Mouse (Mus musculus) granulocyte monocyte progenitor cell, adult 5-6 weeks (primary cell): ENCODE results near the gene Cx3cr1. TPM values are rescaled to one million over a fixed set of nuclear protein-coding genes. Genes with fewer than 3 reads are reported as not detected.
A peak's percentile ranks its signal among the peaks of the same experiment; 100 is the strongest.
"Not testable (repeated sequence)": the region's sequence is repeated elsewhere in the genome, so short reads cannot be mapped to it uniquely, and the experiment has no call there.

Experiments
- ATAC-seq: replicated peaks from 2 replicates; pipeline ENCODE4 v1.8.0; 2016; ENCODE audit warnings: mild to moderate bottlenecking, moderate TSS enrichment, inconsistent platforms; ENCODE audit not compliant: poor library complexity, severe bottlenecking
- total RNA-seq, 2 experiments: library from RNA; stranded (forward) in 1 of 2; stranded (reverse) in 1 of 2; fragments of 200-712, 200-1000 nt in 1 of 2; fragments of >200 nt in 1 of 2; fragmentation: Nextera tagmentation in 1 of 2; gene quantifications; 2 replicates each; pipeline ENCODE4 v1.2.3; 2014 to 2017

The Cx3cr1 gene
- total RNA-seq (2014; fragmentation: Nextera tagmentation) (8.9 and 10.5 TPM in 2 replicates), total RNA-seq (2017) (10.5 and 11.3 TPM in 2 replicates)

DNA sequence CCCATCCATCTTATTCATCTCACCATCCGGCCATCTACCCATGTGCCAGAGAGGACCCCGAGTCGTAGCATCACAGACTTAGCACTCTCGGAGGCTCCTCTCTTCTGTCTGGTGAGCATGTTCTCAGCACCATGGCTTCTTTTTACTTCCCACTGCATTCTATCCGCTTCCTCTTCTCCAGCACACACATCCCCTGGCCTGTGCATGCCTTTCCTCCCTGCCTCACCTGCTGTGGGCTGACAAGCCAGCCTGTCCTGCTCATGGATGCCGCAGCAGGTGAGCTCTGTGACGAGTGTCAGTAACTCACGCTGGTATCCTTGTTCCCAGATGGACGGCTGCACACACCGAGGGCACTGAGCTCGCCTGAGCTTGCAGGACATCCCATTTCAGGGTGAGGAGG is at the start of gene Cx3cr1:
TSS of gene Cx3cr1 (minus strand) at position 101 of the 400 bp plus-strand sequence.
- no peak for ATAC-seq

DNA sequence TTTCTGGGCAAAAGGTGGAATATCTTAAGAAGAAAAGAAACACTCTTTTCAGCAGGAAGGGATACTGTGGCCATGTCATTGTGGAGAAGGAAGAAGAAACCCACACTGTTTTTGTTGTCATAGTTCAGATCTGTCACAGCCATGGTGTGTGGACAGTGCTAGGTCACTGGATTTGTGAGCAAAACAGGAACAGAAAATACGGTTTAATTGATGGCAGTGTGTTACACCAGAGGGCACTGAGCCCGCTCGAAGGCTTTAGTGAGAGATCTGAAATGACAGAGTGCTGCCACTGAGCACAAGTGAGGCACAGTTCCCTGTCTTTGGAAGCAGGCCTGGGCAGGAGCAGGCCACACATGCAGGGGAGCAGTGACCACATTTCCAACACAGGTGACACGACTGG is 48.5 kb upstream of the Cx3cr1 start:
- peak; percentile 67 for ATAC-seq

DNA sequence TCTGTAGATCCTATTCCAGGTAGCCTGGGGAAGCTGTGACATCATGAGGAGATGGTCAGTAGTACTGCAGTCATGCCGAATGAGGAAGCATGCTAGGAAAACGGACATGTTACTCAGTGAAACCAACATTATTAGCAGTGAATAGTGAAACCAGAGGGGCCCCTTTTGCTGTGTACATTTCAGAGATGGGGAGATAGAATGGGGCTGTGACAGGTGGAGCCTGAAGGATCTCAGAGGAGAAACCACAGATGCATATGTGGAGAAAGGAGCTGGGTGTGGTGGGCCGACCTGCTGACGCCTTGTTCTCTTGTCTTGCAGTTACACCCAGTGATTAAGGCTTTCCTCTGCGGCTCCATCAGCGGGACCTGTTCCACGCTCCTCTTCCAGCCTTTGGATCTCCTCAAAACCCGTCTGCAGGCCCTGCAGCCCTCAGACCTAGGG is 46.5 kb upstream of the Cx3cr1 start:
- ATAC-seq, result peak; percentile 80

DNA sequence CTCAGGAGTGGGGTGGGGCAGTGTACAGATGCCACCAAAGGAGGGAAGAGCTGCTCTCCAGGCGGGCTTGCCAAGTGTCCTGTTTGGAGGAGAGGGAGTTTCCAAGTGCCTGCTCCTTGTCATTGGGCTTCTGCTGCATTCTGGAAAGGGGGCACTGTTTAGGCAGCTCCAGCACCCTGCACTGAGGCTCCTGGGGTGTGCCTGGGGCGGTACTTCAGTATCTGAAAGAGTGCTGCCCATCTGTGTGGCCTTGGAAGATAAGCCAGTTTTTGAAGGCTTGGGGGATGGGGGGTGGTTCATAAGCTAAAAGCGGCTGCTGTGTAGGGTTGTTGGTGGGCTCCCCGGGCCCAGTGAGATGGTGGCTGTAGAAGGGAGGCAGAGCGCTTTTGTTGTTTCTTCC is 45.9 kb upstream of the Cx3cr1 start:
- no peak for ATAC-seq

DNA sequence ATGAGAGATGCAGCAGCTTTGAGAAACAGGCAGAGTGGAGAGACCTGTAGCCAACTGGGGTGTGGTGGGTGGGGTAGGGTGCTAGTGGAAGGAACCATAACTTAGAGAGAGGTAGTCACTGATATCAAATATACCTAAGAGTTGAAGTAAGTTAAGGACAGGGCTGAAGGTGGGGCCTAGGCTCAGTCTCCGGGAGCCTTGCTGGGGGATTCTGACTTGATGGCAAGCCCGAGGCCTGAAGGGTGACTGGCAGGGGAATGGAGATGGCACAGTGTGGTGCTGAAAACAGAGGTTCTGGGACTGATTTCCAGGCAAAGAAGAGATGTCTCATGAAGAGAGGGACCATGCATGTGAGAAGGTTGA is 45.1 kb upstream of the Cx3cr1 start:
- ATAC-seq, result no peak

DNA sequence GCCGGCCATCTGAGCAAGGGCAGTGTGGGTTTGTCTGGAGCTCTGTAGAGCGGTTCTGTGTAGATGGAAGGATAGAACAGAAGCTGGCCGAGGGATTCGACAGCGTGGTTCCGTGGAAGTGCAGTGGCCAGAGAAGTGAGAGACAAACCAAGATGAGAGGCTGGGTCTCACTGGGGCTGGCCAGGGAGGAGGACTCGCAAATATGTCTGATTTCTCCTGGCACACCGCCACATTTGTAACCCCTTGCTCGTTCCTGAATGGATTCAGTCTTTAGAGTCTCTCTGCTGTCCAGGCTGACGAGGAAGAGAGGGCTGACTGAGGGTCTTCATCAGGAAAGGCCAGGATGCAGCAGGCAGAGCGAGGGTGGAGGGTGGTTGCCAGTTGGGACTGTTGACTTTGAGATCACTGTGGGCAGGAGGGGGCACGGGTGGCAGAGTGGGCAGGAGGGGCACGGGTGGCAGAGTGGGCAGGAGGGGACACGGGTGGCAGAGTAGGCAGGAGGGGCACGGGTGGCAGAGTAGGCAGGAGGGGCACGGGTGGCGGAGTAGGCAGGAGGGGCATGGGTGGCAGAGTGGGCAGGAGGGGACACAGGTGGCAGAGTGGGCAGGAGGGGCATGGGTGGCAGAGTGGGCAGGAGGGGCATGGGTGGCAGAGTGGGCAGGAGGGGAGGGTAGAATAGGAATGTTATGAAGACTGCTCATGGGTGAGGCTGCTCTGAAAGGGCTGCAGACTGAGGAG is 44.5 kb upstream of the Cx3cr1 start:
- no peak for ATAC-seq

DNA sequence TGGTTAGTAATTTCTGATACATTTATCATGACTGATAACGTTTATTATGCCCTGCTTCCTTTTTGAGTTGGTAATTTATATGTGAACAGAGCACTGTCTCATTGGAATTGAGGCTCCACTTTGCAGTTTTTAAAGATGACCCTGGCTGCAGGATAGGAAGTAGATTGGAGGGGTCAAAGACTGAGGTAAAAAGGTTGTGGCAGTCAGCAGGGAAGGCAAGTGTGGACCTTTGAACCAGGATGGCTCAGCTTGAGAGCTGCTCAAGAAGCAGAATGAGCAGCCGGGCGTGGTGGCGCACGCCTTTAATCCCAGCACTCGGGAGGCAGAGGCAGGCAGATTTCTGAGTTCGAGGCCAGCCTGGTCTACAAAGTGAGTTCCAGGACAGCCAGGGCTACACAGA is 43.8 kb upstream of the Cx3cr1 start:
- ATAC-seq, result no peak

DNA sequence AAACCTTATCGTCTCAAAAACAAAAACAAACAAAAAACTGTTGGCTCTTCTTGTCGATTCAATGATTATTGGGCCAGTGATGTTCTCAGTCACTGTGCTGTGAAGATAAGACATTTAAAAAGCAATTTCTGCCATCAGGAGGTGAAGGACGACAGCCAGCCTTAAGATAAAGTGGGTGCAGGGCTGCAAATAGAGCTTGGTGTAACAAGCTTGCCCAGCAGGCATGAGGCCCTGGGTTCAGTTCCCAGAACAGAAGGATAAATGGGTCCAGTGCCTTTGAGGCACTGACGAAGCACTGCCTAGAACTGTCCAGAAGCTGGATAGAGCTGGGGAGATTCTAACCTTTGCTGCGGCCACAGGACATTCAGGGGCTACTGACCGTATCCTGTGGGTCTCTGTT is 42.8 kb upstream of the Cx3cr1 start:
- no peak for ATAC-seq

DNA sequence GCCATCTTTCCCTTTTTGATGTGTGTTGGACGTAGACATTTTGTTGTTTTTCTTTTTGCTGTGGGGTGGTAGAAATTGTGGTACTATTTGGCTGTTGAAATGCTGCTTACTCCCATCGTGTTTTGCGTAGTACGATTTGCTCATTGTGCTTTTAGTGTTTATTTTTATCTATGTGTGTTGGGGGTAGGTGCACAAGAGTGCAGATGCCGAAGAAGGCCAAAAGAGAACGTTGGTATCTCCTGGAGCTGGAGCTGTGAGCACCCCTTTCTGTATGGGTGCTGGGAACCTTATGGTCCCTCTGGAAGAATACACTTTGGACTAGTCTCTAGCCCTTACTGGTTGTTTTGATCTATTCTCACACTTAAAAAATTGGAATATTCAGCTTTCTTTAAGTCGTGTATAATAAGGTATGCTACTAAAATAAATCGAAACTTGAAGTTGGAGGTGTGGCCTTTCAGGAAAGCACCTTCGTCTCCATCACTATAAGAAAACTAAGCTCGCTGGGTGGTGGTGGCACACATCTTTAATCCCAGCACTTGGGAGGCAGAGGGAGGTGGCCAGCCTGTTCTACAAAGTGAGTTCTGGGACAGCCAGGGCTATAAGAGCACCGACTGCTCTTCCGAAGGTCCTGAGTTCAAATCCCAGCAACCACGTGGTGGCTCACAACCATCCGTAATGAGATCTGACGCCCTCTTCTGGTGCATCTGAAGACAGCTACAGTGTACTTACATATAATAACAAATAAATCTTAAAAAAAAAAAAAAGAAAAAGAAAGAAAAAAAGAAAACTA is 41.7 kb upstream of the Cx3cr1 start:
- no peak for ATAC-seq

DNA sequence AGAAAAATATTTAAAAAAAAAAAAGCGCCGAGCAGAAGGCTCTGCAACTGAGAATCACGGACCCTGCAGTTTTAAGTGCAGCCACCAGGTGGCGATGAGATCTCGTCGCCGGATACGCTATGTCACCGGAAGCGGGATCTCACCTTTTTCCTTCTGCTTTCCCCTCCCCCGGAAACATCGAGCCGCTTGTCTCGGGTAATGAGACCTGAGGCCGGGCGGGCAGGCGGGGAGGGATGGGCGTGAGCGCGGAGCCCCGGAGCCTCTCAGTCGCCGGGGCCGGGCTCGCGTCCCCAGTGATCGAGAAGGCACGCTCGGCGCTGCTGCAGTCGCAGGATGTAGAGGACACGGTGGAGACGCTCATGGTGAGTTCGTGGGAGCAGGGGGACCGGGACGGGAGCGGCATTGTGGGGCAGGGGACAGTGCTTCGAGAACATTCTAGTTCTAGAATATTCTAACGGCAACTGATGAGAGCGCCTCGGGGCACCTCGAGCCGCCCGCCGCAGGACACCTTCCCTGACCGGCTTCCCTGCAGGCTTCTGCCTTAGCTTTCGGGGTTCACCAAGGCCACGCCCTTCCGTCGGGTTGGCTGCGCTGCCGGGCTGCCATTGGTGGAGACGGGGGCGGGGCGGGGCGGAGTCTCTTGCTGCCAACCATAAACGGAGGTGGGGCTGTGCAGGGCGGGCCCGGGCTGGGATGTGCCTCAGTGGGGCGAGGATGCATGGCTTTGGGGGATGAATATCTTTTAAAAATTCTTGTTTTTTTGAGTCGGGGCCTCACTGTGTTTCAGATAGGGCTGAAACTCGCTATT is 40.7 kb upstream of the Cx3cr1 start, which contains the start of gene Slc25a38:
TSS of gene Slc25a38 (plus strand) at position 164 of the 808 bp plus-strand sequence.
- ATAC-seq, result peak; percentile 97

DNA sequence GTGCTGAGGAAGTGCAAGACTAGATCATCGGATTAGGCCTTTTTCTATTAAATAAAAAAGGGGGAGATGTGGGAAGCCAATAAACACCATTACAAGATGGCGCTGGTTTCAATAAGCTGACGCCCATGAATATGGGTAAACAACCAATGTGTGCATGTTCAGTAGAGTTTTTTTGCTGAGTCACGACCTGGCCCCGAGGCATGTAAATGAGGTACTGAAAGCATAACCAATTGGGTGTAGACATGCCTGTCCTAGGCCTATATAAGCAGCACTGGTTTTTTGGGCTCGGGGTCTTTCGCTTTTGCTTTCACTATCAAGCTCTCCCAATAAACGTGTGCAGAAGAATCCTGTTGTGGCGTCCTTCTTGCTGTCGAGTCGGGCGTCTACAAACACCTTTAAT is 39.3 kb upstream of the Cx3cr1 start:
- not testable (repeated sequence) for ATAC-seq

DNA sequence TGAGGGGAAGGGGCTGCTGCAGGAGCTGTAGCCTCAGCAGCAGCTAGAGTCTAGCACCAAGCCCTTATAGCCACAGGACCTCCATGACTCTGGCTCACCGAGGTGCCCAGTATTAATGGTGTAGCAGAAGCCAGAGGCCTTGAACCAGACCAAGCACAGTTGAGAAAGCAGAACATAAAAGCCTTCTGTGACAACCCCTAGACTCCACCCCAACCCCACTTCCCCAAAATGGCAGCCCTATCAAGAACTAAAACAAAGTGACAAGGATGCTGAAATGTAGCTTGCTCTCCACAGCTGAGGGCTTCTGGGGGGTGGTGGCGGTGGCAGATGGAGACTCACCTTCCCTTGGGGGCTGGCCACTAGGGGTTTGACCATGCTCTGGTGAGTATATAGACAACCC is 31.5 kb upstream of the Cx3cr1 start:
- ATAC-seq, result peak; percentile 65; the same call in 1 of the 2 replicates

DNA sequence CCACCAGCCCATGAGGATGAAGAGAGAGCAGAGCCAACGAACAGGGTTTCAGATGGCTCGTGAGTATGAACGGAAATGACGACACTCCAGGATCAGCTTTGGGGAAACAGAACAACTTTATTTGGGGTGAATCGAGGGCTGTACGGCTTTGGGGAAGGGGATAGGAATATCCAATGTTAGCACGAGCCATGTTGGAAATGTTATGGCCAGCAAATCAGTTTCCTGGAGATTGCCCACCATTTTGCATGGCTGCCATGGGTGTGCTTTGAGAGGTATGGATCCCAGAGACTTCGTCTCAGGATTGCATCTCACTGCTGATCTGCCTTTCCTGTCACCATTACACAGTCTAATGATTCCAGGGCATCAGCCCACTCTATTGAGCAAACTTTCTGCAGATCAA is 29.6 kb upstream of the Cx3cr1 start:
- no peak for ATAC-seq

DNA sequence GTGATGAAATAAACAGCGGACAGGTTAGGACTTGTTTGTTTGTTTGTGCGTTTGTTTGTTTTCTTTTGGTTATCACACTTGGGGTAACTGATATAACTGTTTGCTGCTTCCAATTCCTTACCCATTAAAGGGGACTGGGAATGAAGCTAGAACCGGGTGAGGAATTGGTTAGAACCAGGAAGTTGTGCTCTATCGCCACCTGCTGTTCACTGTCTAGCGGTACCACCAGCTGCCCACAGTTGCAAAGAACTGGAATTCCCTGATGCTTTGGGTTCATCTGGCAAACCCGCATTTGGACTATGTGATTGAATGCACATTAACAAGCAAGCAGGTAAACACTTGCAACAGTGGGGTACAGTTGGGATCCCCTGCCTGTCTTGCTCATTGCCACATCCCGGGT is 29.0 kb upstream of the Cx3cr1 start:
- peak; percentile 87 for ATAC-seq

DNA sequence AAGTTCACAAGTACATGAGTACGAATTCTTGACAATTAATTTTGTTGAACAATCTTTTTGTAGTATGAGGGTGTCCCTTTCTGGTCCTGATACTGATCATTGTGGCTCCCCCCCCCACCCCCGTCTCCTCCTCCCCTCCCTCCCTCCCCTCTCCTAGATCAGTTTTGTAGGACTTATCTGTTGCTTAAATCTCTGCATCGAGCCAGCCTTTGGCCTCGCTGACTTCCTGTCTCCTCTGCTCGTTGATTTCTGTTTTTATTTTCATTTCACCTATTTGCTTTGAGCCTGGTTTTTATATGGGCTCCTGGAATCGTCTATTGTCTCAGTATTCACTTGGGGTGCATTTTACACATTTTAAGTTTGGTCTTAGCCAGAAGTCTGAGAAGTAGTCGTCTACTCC is 26.2 kb upstream of the Cx3cr1 start:
- ATAC-seq, result no peak

DNA sequence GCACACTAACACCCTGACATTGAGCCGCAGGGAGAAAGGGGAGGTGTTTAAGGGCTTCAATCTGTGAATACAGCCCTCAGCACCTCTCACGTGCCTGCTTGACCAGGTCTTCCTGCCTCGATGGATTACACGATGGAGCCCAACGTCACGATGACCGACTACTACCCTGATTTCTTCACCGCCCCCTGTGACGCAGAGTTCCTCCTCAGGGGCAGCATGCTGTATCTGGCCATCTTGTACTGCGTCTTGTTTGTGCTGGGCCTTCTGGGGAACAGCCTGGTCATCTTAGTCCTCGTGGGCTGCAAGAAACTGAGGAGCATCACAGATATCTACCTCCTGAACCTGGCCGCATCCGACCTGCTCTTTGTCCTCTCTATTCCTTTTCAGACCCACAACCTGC is 24.0 kb upstream of the Cx3cr1 start:
- ATAC-seq, result no peak

DNA sequence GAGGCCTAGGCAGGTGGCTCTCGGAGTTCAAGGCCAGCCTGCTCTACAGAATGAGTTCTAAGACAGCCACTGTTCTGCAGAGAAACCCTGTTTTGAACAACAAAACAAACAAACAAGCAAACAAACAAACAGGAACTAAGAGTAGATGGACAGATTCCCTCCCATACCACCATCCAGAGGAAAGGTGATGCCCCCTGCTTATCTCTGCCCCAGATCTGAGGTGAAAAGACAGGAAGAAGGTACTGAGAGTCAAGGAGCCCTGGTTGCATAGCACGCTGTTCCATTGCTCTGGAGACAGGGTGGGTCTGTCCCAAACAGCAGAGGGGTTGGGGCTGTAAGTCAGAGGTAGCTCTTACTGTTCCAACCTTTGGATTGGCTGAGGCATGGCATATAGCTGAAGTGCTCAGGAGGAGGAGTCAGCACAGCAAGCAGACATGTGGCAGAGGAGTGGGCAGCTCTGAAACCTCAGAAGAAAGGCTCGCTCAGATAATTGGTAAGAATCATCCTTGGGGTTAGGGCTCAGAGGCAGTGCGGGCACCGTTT is 22.1 kb upstream of the Cx3cr1 start, which contains the start of gene Ccr8:
TSS of gene Ccr8 (plus strand) at position 419 of the 543 bp plus-strand sequence.
- ATAC-seq, result no peak

DNA sequence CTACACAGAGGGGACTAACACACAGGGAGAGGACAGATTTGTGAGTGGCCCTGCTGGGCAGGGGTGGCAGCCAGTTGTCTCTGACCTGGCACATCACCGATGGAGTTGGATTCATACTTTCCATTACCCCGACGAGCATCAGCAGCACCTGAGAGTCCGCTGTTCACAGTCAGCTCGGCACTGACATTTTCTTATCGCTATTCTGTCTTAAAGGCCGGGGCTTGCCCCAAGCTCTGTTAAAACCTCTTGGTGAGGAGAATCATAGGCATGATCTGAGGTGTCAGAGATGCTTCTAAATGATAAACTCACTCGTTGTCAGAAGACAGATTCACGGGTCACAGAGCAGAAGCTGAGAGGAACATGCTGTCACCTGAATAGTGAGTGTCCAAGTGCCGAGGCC is 21.4 kb upstream of the Cx3cr1 start:
- ATAC-seq, result no peak

DNA sequence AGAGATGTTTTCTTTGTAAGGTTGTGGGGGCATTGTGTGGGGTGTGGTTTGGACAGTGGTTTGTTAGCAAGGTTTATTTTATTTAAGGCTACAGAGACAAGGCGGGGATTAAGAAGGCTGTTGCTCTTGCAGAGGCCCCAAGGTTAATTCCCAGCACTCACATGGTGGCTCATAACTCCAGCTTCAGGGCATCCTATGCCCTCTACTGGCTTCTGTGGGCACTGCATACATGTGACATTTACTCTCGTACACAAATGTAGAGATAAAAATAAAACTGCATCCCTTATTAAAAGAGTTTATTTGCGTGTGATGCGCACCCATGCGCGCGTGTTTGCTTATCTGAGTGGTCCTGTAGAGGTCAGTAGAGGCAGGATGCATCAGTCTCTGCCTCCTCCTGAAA is 19.4 kb upstream of the Cx3cr1 start:
- no peak for ATAC-seq

DNA sequence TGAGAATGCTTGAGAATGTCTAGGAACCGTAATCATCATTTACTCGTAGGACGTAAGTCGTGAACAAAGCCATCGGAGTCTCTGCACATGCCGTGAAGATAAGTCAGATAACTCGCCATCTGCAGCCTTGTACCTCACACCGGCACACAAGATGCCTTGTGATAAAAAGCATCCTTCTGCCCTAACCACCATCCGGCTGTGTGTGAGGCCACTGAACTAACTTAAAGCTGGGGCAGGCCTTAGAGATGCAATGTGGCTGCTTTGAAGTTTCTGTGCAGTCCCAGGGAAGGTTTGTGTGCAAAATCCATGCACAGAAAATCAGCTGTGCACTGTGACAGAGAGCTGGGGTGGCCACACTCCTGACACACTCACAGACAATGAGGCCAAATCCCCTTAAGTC is 14.7 kb upstream of the Cx3cr1 start:
- ATAC-seq, result no peak
